Comparison of ENCODE assay signal across 8 mouse cellular contexts in the genomic region with DNA sequence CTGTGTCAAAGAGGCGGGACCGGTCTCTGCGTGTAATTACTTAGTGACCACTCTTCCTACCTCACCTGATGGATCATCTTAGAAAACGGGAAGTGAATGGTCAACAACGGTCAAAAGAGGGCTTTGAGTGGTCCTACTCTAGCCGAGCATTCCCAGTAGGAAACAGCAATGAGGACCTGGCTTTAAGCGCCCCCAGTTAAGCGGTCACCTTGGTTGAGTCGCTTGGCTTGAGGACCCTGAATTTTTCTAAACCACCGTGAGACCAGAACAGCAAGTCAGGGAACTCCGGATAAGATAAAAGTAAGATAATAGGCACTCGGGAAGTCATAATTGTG. TPM values are rescaled to one million over a fixed set of nuclear protein-coding genes. Genes with fewer than 3 reads are reported as not detected.
DNase-seq lines count a peak whose midpoint lies in the region; ATAC-seq and TF ChIP-seq lines count a peak whose summit lies in the region.

No protein-coding gene starts in this region.

- no peak for DNase-seq in lung, adult 2 months
- no peak for DNase-seq in lung, postnatal 25 days (ENCODE audit: low spot score)
- DNase-seq in right cerebral cortex, postnatal 14 days = no peak
- no peak for DNase-seq in urinary bladder, postnatal 4 days (ENCODE audit: low spot score in 2 of 2)
- DNase-seq in embryo, embryonic 9.5 days (ENCODE audit: extremely low spot score) = no peak

- no peak for TF ChIP-seq CTCF in lung, adult 2 months (IDR thresholded peaks at IDR 0.05; ENCODE audit: insufficient read depth, low read length)
- TF ChIP-seq CTCF in embryonic fibroblast, embryonic 13.5 days (IDR thresholded peaks at IDR 0.05; ENCODE audit: borderline replicate concordance, insufficient read depth, low read length) = no peak
- no peak for TF ChIP-seq CTCF in intestine, postnatal 0 days (IDR thresholded peaks at IDR 0.05; ENCODE audit: low read depth)

- no peaks in the 10 kb centered on the region for H3K27me3 ChIP-seq in intestine, postnatal 0 days (replicated peaks; ENCODE audit: control insufficient read depth, insufficient read depth, low read length)
- no peaks in the 10 kb centered on the region for H3K27me3 ChIP-seq in neural tube, embryonic 14.5 days (ENCODE audit: control insufficient read depth, insufficient read depth, low read length)

- no peak overlapping the region for H3K27ac ChIP-seq in embryonic fibroblast, embryonic 13.5 days (ENCODE audit: insufficient read depth, low read length)
- peak overlapping the region; percentile 91 for H3K27ac ChIP-seq in intestine, postnatal 0 days (ENCODE audit: low read depth, low read length)
- peak overlapping the region; percentile 97 for H3K27ac ChIP-seq in neural tube, embryonic 14.5 days (ENCODE audit: low read depth, low read length)

- H3K9ac ChIP-seq in intestine, postnatal 0 days (ENCODE audit: low read depth, low read length) = peak overlapping the region; percentile 89
- peak overlapping the region; percentile 83 for H3K9ac ChIP-seq in neural tube, embryonic 14.5 days (replicated peaks; ENCODE audit: low read depth, low read length)

- WGBS in lung, adult 2 months = 1% methylated on average over 12 of the region's 12 CpGs
- WGBS in intestine, postnatal 0 days = under 1% methylated on average over 12 of the region's 12 CpGs
- 5% methylated on average over 12 of the region's 12 CpGs for WGBS in neural tube, embryonic 14.5 days

- no peak for TF ChIP-seq POLR2A in lung, adult 2 months (IDR thresholded peaks at IDR 0.05; ENCODE audit: borderline replicate concordance, extremely low read depth, low read depth, low read length)
- TF ChIP-seq POLR2A in embryonic fibroblast, embryonic 13.5 days (IDR thresholded peaks at IDR 0.05; ENCODE audit: low read depth, low read length) = no peak

- no peaks in the 10 kb centered on the region for H3K36me3 ChIP-seq in intestine, postnatal 0 days (ENCODE audit: control insufficient read depth, insufficient read depth)
- H3K36me3 ChIP-seq in neural tube, embryonic 14.5 days (ENCODE audit: control insufficient read depth, insufficient read depth, low read length) = no peaks in the 10 kb centered on the region

- peak overlapping the region; percentile 88 for H3K4me2 ChIP-seq in intestine, postnatal 0 days (replicated peaks; ENCODE audit: low read depth)
- H3K4me2 ChIP-seq in neural tube, embryonic 14.5 days (ENCODE audit: low read depth, low read length) = peak overlapping the region; percentile 53

- peak overlapping the region; percentile 97 for H3K4me3 ChIP-seq in lung, adult 2 months (replicated peaks; ENCODE audit: extremely low read depth, low read depth, low read length)
- peak overlapping the region; percentile 61 for H3K4me3 ChIP-seq in embryonic fibroblast, embryonic 13.5 days (ENCODE audit: insufficient read depth, low read length)
- H3K4me3 ChIP-seq in intestine, postnatal 0 days (ENCODE audit: low read depth, low read length) = peak overlapping the region; percentile 92
- H3K4me3 ChIP-seq in neural tube, embryonic 14.5 days (ENCODE audit: low read depth, low read length) = peak overlapping the region; percentile 82

- ATAC-seq in intestine, postnatal 0 days = no peak
- no peak for ATAC-seq in neural tube, embryonic 14.5 days (ENCODE audit: low read depth)

- H3K4me1 ChIP-seq in lung, adult 2 months (ENCODE audit: control insufficient read depth, insufficient read depth, low read length) = peaks cover 5% of the 10 kb centered on the region; the same call in 1 of the 2 replicates
- H3K4me1 ChIP-seq in embryonic fibroblast, embryonic 13.5 days (ENCODE audit: control insufficient read depth, insufficient read depth, low read length) = 0 out of 2 replicates have a peak, but pooled peaks cover 4% of the 10 kb centered on the region
- H3K4me1 ChIP-seq in intestine, postnatal 0 days (replicated peaks; ENCODE audit: control insufficient read depth, insufficient read depth, low read length) = no peaks in the 10 kb centered on the region
- H3K4me1 ChIP-seq in neural tube, embryonic 14.5 days (ENCODE audit: control insufficient read depth, insufficient read depth, low read length) = no peaks in the 10 kb centered on the region

- H3K9me3 ChIP-seq in intestine, postnatal 0 days (ENCODE audit: control insufficient read depth) = no peaks in the 10 kb centered on the region
- H3K9me3 ChIP-seq in neural tube, embryonic 14.5 days (ENCODE audit: control insufficient read depth, low read length) = no peaks in the 10 kb centered on the region

RNA-seq across cellular contexts. Expression of gene Galc, which starts 0.2 kb away (rescaled TPM):
- 8.6 and 16.2 TPM in 2 replicates for polyA plus RNA-seq in lung, adult 2 months (2012; rRNA removed)
- 14.0 and 16.8 TPM in 2 replicates for polyA plus RNA-seq in embryonic fibroblast, embryonic 13.5 days (2011; ENCODE audit: insufficient read length, low read depth, missing spikeins)
- polyA plus RNA-seq in intestine, postnatal 0 days (2015; fragmentation: Nextera tagmentation; extraction: Ambion mirVana) = 13.1 and 15.1 TPM in 2 replicates
- 14.3 and 15.6 TPM in 2 replicates for polyA plus RNA-seq in neural tube, embryonic 14.5 days (2014; fragmentation: Nextera tagmentation; extraction: Ambion mirVana)

RNA-seq across cellular contexts. Expression of gene Gpr65, which starts 8.9 kb away (rescaled TPM):
- 1.1 and 1.6 TPM in 2 replicates for polyA plus RNA-seq in lung, adult 2 months (2012; rRNA removed)
- 0.33 TPM in 1 of 2 replicates, not detected in the other for polyA plus RNA-seq in embryonic fibroblast, embryonic 13.5 days (2011; ENCODE audit: insufficient read length, low read depth, missing spikeins)
- polyA plus RNA-seq in intestine, postnatal 0 days (2015; fragmentation: Nextera tagmentation; extraction: Ambion mirVana) = 1.8 and 2.1 TPM in 2 replicates
- 0.30 TPM in 1 of 2 replicates, not detected in the other for polyA plus RNA-seq in neural tube, embryonic 14.5 days (2014; fragmentation: Nextera tagmentation; extraction: Ambion mirVana)
